Mouse (Mus musculus): Measurements from ENCODE around the gene Diras2. TPM values are rescaled to one million over a fixed set of nuclear protein-coding genes. Genes with fewer than 3 reads are reported as not detected.

Gene Diras2
- total RNA-seq (2023), result under 1 TPM; 0.15 to 0.35 TPM

GRCm38 (mm10) chr13:52531121-52531520 is at the start of gene Diras2:
TSS of gene Diras2 (minus strand) at chr13:52531279.

Other genes starting within 250 kb of the Diras2 start
- 100 to 1,000 TPM; 294 to 338 TPM for gene Syk, start 51.9 kb upstream of the Diras2 start, total RNA-seq (2023)